Mouse (Mus musculus) CH12.LX (cell line): ENCODE data around the gene Sugt1. TPM values are rescaled to one million over a fixed set of nuclear protein-coding genes. Genes with fewer than 3 reads are reported as not detected.

ENCODE experiments used
- DNase-seq: peaks from one replicate; pipeline ENCODE4 v3.0.0-alpha.2; 2013; ENCODE audit errors: extremely low read depth
- H3K27ac ChIP-seq: 2 replicates; pipeline ENCODE4 v1.5.1; 2012; ENCODE audit warnings: low read depth, mild to moderate bottlenecking, control low read depth, moderate library complexity; ENCODE audit not compliant: insufficient read depth
- H3K27me3 ChIP-seq: replicated peaks from 2 replicates; pipeline ENCODE3; 2012; ENCODE audit warnings: inconsistent platforms
- H3K36me3 ChIP-seq, 2 experiments: replicated peaks in 1 of 2; 2 replicates each; pipeline versions ENCODE3 to v1.6.1; 2012; ENCODE audit warnings: inconsistent platforms in 1 of 2, low read length in 1 of 2, mild to moderate bottlenecking in 1 of 2, mixed read lengths in 1 of 2, moderate library complexity in 1 of 2; ENCODE audit not compliant: control insufficient read depth in 1 of 2, insufficient read depth in 1 of 2
- H3K4me1 ChIP-seq, 2 experiments: 2 replicates each; pipeline ENCODE4 v1.6.1; 2012; ENCODE audit warnings: inconsistent platforms in 1 of 2, moderate library complexity in 1 of 2; ENCODE audit not compliant: insufficient read depth in 2 of 2, control insufficient read depth in 1 of 2
- H3K4me2 ChIP-seq: 2 replicates; pipeline ENCODE4 v1.6.1; 2012; ENCODE audit warnings: low read depth, mild to moderate bottlenecking, control low read depth; ENCODE audit not compliant: poor library complexity, insufficient read depth, severe bottlenecking
- H3K4me3 ChIP-seq, 3 experiments: fragments of 150-350 bp in 1 of 3; sonication (generic) in 1 of 3; replicated peaks in 1 of 3; 2 replicates each; pipeline versions ENCODE3 to v1.5.1; 2011 to 2012; ENCODE audit warnings: low read depth in 2 of 3, low read length in 2 of 3, mild to moderate bottlenecking in 2 of 3, moderate library complexity in 2 of 3, control low read depth in 1 of 3, improper control_type of control experiment in 1 of 3, inconsistent platforms in 1 of 3, mixed read lengths in 1 of 3; ENCODE audit not compliant: poor library complexity in 1 of 3
- H3K79me2 ChIP-seq: replicated peaks from 2 replicates; pipeline ENCODE4 v1.6.1; 2012; ENCODE audit warnings: mild to moderate bottlenecking, moderate library complexity; ENCODE audit not compliant: control insufficient read depth, poor library complexity, insufficient read depth, severe bottlenecking; ENCODE audit errors: extremely low read depth
- H3K9ac ChIP-seq: 2 replicates; pipeline ENCODE4 v1.6.1; 2012; ENCODE audit warnings: low read depth, mild to moderate bottlenecking, control low read depth, moderate library complexity; ENCODE audit not compliant: insufficient read depth
- H3K9me3 ChIP-seq: replicated peaks from 2 replicates; pipeline ENCODE3; 2012; ENCODE audit warnings: low read length, inconsistent platforms, mixed read lengths
- BHLHE40 ChIP-seq: IDR thresholded peaks from 2 replicates; pipeline ENCODE4 v1.6.1; 2011; ENCODE audit warnings: mild to moderate bottlenecking, low read depth, low read length, improper control_type of control experiment
- GABPA ChIP-seq: IDR thresholded peaks from 2 replicates; pipeline ENCODE4 v1.6.1; 2012; ENCODE audit warnings: low read depth, low read length, improper control_type of control experiment, inconsistent platforms; ENCODE audit not compliant: insufficient replicate concordance
- HCFC1 ChIP-seq: IDR thresholded peaks from 2 replicates; pipeline ENCODE4 v1.6.1; 2012; ENCODE audit warnings: low read depth, mild to moderate bottlenecking, inconsistent platforms, low read length, improper control_type of control experiment
- IRF4 ChIP-seq: IDR thresholded peaks from 2 replicates; pipeline ENCODE4 v1.6.1; 2014; ENCODE audit warnings: low read depth, mild to moderate bottlenecking, inconsistent platforms, low read length, improper control_type of control experiment
- JUN ChIP-seq: IDR thresholded peaks from 2 replicates; pipeline ENCODE4 v1.6.1; 2011; ENCODE audit warnings: low read depth, mild to moderate bottlenecking, low read length, improper control_type of control experiment, moderate library complexity; ENCODE audit not compliant: insufficient read depth
- JUND ChIP-seq: conservative IDR thresholded peaks from 2 replicates; pipeline ENCODE4 v1.6.1; 2011; ENCODE audit warnings: low read depth, low read length, improper control_type of control experiment
- KAT2A ChIP-seq: IDR thresholded peaks from 2 replicates; pipeline ENCODE4 v1.6.1; 2012; ENCODE audit warnings: low read length, improper control_type of control experiment, inconsistent platforms; ENCODE audit not compliant: insufficient replicate concordance
- MAFK ChIP-seq: IDR thresholded peaks from 2 replicates; pipeline ENCODE4 v1.6.1; 2011; ENCODE audit warnings: low read length, improper control_type of control experiment; ENCODE audit not compliant: insufficient replicate concordance
- MYC ChIP-seq: IDR thresholded peaks from 2 replicates; pipeline ENCODE4 v1.6.1; 2011; ENCODE audit warnings: low read depth, mild to moderate bottlenecking, improper control_type of control experiment, low read length
- NELFE ChIP-seq: IDR thresholded peaks from 2 replicates; pipeline ENCODE4 v1.6.1; 2011; ENCODE audit warnings: low read depth, low read length, improper control_type of control experiment
- NRF1 ChIP-seq: IDR thresholded peaks from 2 replicates; pipeline ENCODE4 v1.6.1; 2014; ENCODE audit warnings: low read depth, mild to moderate bottlenecking, inconsistent platforms, low read length, improper control_type of control experiment, moderate library complexity
- PAX5 ChIP-seq: IDR thresholded peaks from 2 replicates; pipeline ENCODE4 v1.6.1; 2012; ENCODE audit warnings: low read length, inconsistent platforms, mixed read lengths
- RAD21 ChIP-seq: IDR thresholded peaks from 2 replicates; pipeline ENCODE4 v1.6.1; 2011; ENCODE audit warnings: low read depth, mild to moderate bottlenecking, low read length, improper control_type of control experiment, moderate library complexity
- SIN3A ChIP-seq: IDR thresholded peaks from 2 replicates; pipeline ENCODE4 v1.6.1; 2012; ENCODE audit warnings: low read length, improper control_type of control experiment, inconsistent platforms
- SMC3 ChIP-seq: IDR thresholded peaks from 2 replicates; pipeline ENCODE4 v1.6.1; 2011; ENCODE audit warnings: low read depth, low read length, improper control_type of control experiment
- TBP ChIP-seq: conservative IDR thresholded peaks from 2 replicates; pipeline ENCODE4 v1.6.1; 2011; ENCODE audit warnings: low read depth, low read length, improper control_type of control experiment
- UBTF ChIP-seq: IDR thresholded peaks from 2 replicates; pipeline ENCODE4 v1.6.1; 2012; ENCODE audit warnings: low read depth, mild to moderate bottlenecking, inconsistent platforms, low read length, improper control_type of control experiment, moderate library complexity
- USF1 ChIP-seq: IDR thresholded peaks from 2 replicates; pipeline ENCODE4 v1.6.1; 2014; ENCODE audit warnings: low read depth, mild to moderate bottlenecking, inconsistent platforms, low read length, improper control_type of control experiment
- ZNF384 ChIP-seq: IDR thresholded peaks from 2 replicates; pipeline ENCODE4 v1.6.1; 2012; ENCODE audit warnings: low read depth, low read length, improper control_type of control experiment, inconsistent platforms
- dilution Hi-C: fragments of 300-500 bp; cut with MboI; formaldehyde crosslinking; loops from 2 replicates; pipeline ENCODE4 v1.14.3; 2020; ENCODE audit warnings: low sequenced_read_pairs; ENCODE audit not compliant: extremely low pct_unique_long_range_greater_than_20kb, extremely low pct_ligation_motif_present
- in situ Hi-C: fragments of 300-500 bp; cut with MboI; formaldehyde crosslinking; loops from 3 replicates; pipeline ENCODE4 v1.14.3; 2019; ENCODE audit warnings: low sequenced_read_pairs, low pct_ligation_motif_present, low pct_unique_long_range_greater_than_20kb, mixed read lengths
- polyA plus RNA-seq: library from polyadenylated mRNA; unstranded; fragments of >175 nt; gene quantifications from 2 replicates; pipeline ENCODE4 v1.2.1, GENCODE M21; 2012; ENCODE audit warnings: low read depth; ENCODE audit not compliant: insufficient read length
- total RNA-seq, 2 experiments: library from RNA; depleted of rRNA; stranded (reverse); fragments of 300-350 nt in 1 of 2; fragments of >200 nt in 1 of 2; gene quantifications; 2 replicates each; pipeline ENCODE4 v1.2.3; 2012 to 2014

Gene Sugt1
- total and polyA plus RNA-seq, 3 experiments = 91.9 to 118 (median 114) TPM

DNA sequence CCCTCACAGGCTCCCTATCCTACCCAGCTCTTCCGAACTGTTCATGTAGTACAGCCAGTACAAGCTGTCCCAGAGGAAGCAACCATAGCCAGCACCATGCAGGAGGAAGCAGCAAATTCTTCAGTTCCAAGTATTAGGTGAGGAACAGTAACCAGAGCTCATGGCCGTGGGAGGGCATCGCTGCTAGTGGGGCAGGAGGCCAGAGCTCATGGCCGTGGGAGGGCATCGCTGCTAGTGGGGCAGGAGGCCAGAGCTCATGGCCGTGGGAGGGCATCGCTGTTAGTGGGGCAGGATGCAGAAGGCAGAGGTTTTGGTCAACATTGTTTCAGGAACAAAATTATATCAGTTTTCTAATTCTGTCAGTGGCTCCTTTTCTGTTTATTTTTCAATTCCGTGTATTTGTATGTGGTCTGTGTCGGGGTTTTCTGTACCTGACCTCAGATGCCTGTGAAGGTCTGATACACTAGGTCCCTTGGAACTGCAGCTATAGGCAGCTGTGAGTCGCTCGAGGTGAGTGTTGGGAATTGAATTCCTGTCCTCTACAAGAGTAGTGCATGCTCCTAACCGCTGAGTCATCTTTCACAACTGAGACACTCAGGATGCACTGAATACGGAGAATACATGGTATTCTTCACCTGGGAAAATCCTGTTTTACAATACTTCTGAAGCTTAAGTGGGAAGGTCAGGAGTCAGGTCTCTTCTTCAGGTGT is 13.9 kb upstream of the Sugt1 start:
- no peak overlapping the region for H3K27ac ChIP-seq
- no peaks in the 10 kb centered on the region for H3K27me3 ChIP-seq
- H3K79me2 ChIP-seq = peaks cover 17% of the 10 kb centered on the region; the same call in 1 of the 2 replicates
- no peak overlapping the region for H3K4me3 ChIP-seq
- H3K9ac ChIP-seq = no peak overlapping the region
- in situ Hi-C loops (no loop called here), dilution Hi-C loops (no loop called here)
- no peak for DNase-seq
- H3K36me3 ChIP-seq = peaks cover 50 to 77% of the 10 kb centered on the region in 2 experiments
- TF ChIP-seq JUND (no peak), NELFE (no peak), NRF1 (no peak), BHLHE40 (no peak), SIN3A (no peak), MAFK (no peak), MYC (no peak), TBP (no peak), GABPA (no peak), JUN (no peak), HCFC1 (no peak), IRF4 (no peak), PAX5 (no peak), ZNF384 (no peak), SMC3 (no peak), USF1 (no peak), KAT2A (no peak), RAD21 (no peak)
- no peak overlapping the region for H3K4me2 ChIP-seq
- H3K4me1 ChIP-seq = peaks cover 0 to 14% of the 10 kb centered on the region in 2 experiments; a peak in 2 of 4 replicates
- H3K9me3 ChIP-seq = no peaks in the 10 kb centered on the region

GRCm38 (mm10) chr14:79574361-79574760 is 13.1 kb upstream of the Sugt1 start:
- no peak for TF ChIP-seq MAFK
- TF ChIP-seq UBTF = no peak
- TF ChIP-seq, all 38 proteins: peak for 0
- H3K27ac ChIP-seq = no peak overlapping the region
- dilution Hi-C loops = no loop called here
- no peaks in the 10 kb centered on the region for H3K9me3 ChIP-seq
- peaks cover 49 to 73% of the 10 kb centered on the region in 2 experiments for H3K36me3 ChIP-seq
- no peak overlapping the region for H3K9ac ChIP-seq
- H3K79me2 ChIP-seq = peaks cover 16% of the 10 kb centered on the region; the same call in 1 of the 2 replicates
- H3K4me2 ChIP-seq = no peak overlapping the region
- in situ Hi-C loops = no loop called here
- peaks cover 0 to 14% of the 10 kb centered on the region in 2 experiments; a peak in 2 of 4 replicates for H3K4me1 ChIP-seq
- no peak for DNase-seq
- no peak overlapping the region for H3K4me3 ChIP-seq
- no peaks in the 10 kb centered on the region for H3K27me3 ChIP-seq
